ENCODE assay signal across 10 mouse cellular contexts in genomic region chr3:95435561-95435960, GRCm38 (mm10). TPM values are rescaled to one million over a fixed set of nuclear protein-coding genes. Genes with fewer than 3 reads are reported as not detected.
DNase-seq lines count a peak whose midpoint lies in the region; ATAC-seq lines count a peak whose summit lies in the region.
"Had no signal": no experiment of that assay in that cellular context is flagged by ENCODE, and none has a peak within 500 bp of the region (broad histone marks: within the 10 kb centered on the region; RNA-seq: fewer than 3 reads in every experiment).

No protein-coding gene starts in this region.

- H3K9me3 ChIP-seq in erythroblast, embryonic 14.5 days (ENCODE audit: control insufficient read depth, low read length) = no peaks in the 10 kb centered on the region
- no peaks in the 10 kb centered on the region for H3K9me3 ChIP-seq in lung, embryonic 16.5 days (ENCODE audit: control insufficient read depth, low read length)
- H3K9me3 ChIP-seq in liver, embryonic 11.5 days (ENCODE audit: control insufficient read depth, low read length) = no peaks in the 10 kb centered on the region
- H3K9me3 ChIP-seq in stomach, embryonic 16.5 days (replicated peaks; ENCODE audit: control insufficient read depth, low read length) = no peaks in the 10 kb centered on the region

- peaks cover 4% of the 10 kb centered on the region; the same call in 1 of the 2 replicates for H3K27me3 ChIP-seq in erythroblast, embryonic 14.5 days (ENCODE audit: control insufficient read depth)
- no peaks in the 10 kb centered on the region for H3K27me3 ChIP-seq in lung, embryonic 16.5 days (ENCODE audit: control insufficient read depth, insufficient read depth, low read depth, low read length)
- H3K27me3 ChIP-seq in liver, embryonic 11.5 days (replicated peaks; ENCODE audit: control insufficient read depth, insufficient read depth, low read length) = no peaks in the 10 kb centered on the region
- H3K27me3 ChIP-seq in stomach, embryonic 16.5 days (ENCODE audit: control insufficient read depth, insufficient read depth, low read length) = no peaks in the 10 kb centered on the region

- no peak for ATAC-seq in erythroblast, adult 5-6 weeks (replicated peaks; ENCODE audit: low FRiP score, poor library complexity, severe bottlenecking)
- ATAC-seq in lung, embryonic 16.5 days (ENCODE audit: low read depth) = no peak
- ATAC-seq in liver, embryonic 11.5 days (replicated peaks; ENCODE audit: low FRiP score) = no peak
- no peak for ATAC-seq in stomach, embryonic 16.5 days (ENCODE audit: insufficient read depth, low FRiP score)

- no peak overlapping the region for H3K27ac ChIP-seq in lung, embryonic 16.5 days (ENCODE audit: low read length)
- H3K27ac ChIP-seq in liver, embryonic 11.5 days (ENCODE audit: low read depth, low read length) = no peak overlapping the region
- H3K27ac ChIP-seq in stomach, embryonic 16.5 days (ENCODE audit: low read length) = no peak overlapping the region

- no peak for DNase-seq in lung, postnatal 4 days
- no peak for DNase-seq in liver, embryonic 11.5 days (ENCODE audit: low spot score)
- no peak for DNase-seq in layer of hippocampus, adult 11-12 months (ENCODE audit: low spot score)
- DNase-seq in gastrocnemius, postnatal 4 days (ENCODE audit: low spot score in 2 of 2) = no peak

- peak overlapping the region; percentile 43 for H3K4me2 ChIP-seq in lung, embryonic 16.5 days (ENCODE audit: low read depth, low read length)
- H3K4me2 ChIP-seq in liver, embryonic 11.5 days = peak overlapping the region; percentile 85
- peak overlapping the region; percentile 90 for H3K4me2 ChIP-seq in stomach, embryonic 16.5 days (ENCODE audit: low read depth, low read length)

- H3K9ac ChIP-seq in lung, embryonic 16.5 days (ENCODE audit: low read length) = no peak overlapping the region
- H3K9ac ChIP-seq in liver, embryonic 11.5 days (ENCODE audit: low read depth, low read length) = no peak overlapping the region
- no peak overlapping the region for H3K9ac ChIP-seq in stomach, embryonic 16.5 days (ENCODE audit: low read length)

- WGBS in lung, embryonic 16.5 days = 50% methylated on average over 1 of the region's 1 CpGs
- WGBS in liver, embryonic 11.5 days = 64% methylated on average over 1 of the region's 1 CpGs
- 53% methylated on average over 1 of the region's 1 CpGs for WGBS in stomach, embryonic 16.5 days

- H3K4me1 ChIP-seq in erythroblast, embryonic 14.5 days (ENCODE audit: control insufficient read depth) = peaks cover 43% of the 10 kb centered on the region
- no peaks in the 10 kb centered on the region for H3K4me1 ChIP-seq in lung, embryonic 16.5 days (replicated peaks; ENCODE audit: control insufficient read depth, insufficient read depth, low read length)
- 0 out of 2 replicates have a peak, but pooled peaks cover 2% of the 10 kb centered on the region for H3K4me1 ChIP-seq in liver, embryonic 11.5 days (replicated peaks; ENCODE audit: control insufficient read depth, insufficient read depth, low read length)
- peaks cover 6% of the 10 kb centered on the region; the same call in 1 of the 2 replicates for H3K4me1 ChIP-seq in stomach, embryonic 16.5 days (ENCODE audit: control insufficient read depth, insufficient read depth, low read length)

- H3K36me3 ChIP-seq in erythroblast, embryonic 14.5 days (ENCODE audit: control insufficient read depth) = peaks cover 38% of the 10 kb centered on the region
- H3K36me3 ChIP-seq in lung, embryonic 16.5 days (ENCODE audit: control insufficient read depth, insufficient read depth, low read length) = peaks cover 13% of the 10 kb centered on the region
- peaks cover 13% of the 10 kb centered on the region; the same call in 1 of the 2 replicates for H3K36me3 ChIP-seq in liver, embryonic 11.5 days (ENCODE audit: control insufficient read depth, insufficient read depth, low read length)
- H3K36me3 ChIP-seq in stomach, embryonic 16.5 days (ENCODE audit: control insufficient read depth, insufficient read depth, low read length) = peaks cover 9% of the 10 kb centered on the region; the same call in 1 of the 2 replicates

- H3K4me3 ChIP-seq in erythroblast, embryonic 14.5 days (replicated peaks) = peak overlapping the region; percentile 70
- no peak overlapping the region for H3K4me3 ChIP-seq in lung, embryonic 16.5 days (ENCODE audit: low read length)
- peak overlapping the region; percentile 83 for H3K4me3 ChIP-seq in liver, embryonic 11.5 days (ENCODE audit: low read depth, low read length)
- 0 out of 2 replicates have a peak overlapping the region, but pooled peaks have one; percentile 16 for H3K4me3 ChIP-seq in stomach, embryonic 16.5 days (replicated peaks; ENCODE audit: low read length)

RNA-seq across cellular contexts. Expression of gene Arnt, which starts 1.4 kb away (rescaled TPM):
- 1.5 and 2.0 TPM in 2 replicates for polyA plus RNA-seq in erythroblast, embryonic 14.5 days (2012)
- 35.9 and 43.1 TPM in 2 replicates for total RNA-seq in erythroblast, adult 5-6 weeks (2015; ENCODE audit: low replicate concordance)
- total RNA-seq in erythroblast, adult 5-6 weeks (2017; ENCODE audit: low replicate concordance) = 36.0 and 53.4 TPM in 2 replicates
- polyA plus RNA-seq in lung, embryonic 16.5 days (2015; fragmentation: Nextera tagmentation; extraction: Ambion mirVana) = 52.6 and 52.8 TPM in 2 replicates
- polyA plus RNA-seq in liver, embryonic 11.5 days (2014; fragmentation: Nextera tagmentation; extraction: Ambion mirVana) = 26.5 and 29.8 TPM in 2 replicates
- 46.5 and 47.8 TPM in 2 replicates for polyA plus RNA-seq in stomach, embryonic 16.5 days (2015; fragmentation: Nextera tagmentation; extraction: Ambion mirVana)
- total RNA-seq in gastrocnemius, postnatal 4 days (2021) = 10 to 100 TPM; 59.6 to 72.8 TPM

RNA-seq across cellular contexts. Expression of gene 4930558C23Rik, which starts 32.9 kb away (rescaled TPM):
- not detected in 2 replicates for polyA plus RNA-seq in erythroblast, embryonic 14.5 days (2012)
- total RNA-seq in erythroblast, adult 5-6 weeks (2015; ENCODE audit: low replicate concordance) = not detected in 2 replicates
- total RNA-seq in erythroblast, adult 5-6 weeks (2017; ENCODE audit: low replicate concordance) = not detected in 2 replicates
- polyA plus RNA-seq in lung, embryonic 16.5 days (2015; fragmentation: Nextera tagmentation; extraction: Ambion mirVana) = not detected in 2 replicates
- not detected in 2 replicates for polyA plus RNA-seq in liver, embryonic 11.5 days (2014; fragmentation: Nextera tagmentation; extraction: Ambion mirVana)
- 0.63 TPM in 1 of 2 replicates, not detected in the other for polyA plus RNA-seq in stomach, embryonic 16.5 days (2015; fragmentation: Nextera tagmentation; extraction: Ambion mirVana)
- not detected for total RNA-seq in gastrocnemius, postnatal 4 days (2021)
- total RNA-seq: neutrophil, adult 5-6 weeks had no signal
- polyA plus RNA-seq: large intestine, adult 2 months had no signal
